Mouse (Mus musculus) kidney, embryonic 15.5 days (tissue): ENCODE measurements at regions not wholly inside any gene's neighbourhood (a gene's known extent, or its start where the extent isn't known, plus 50 kb on each side); places are given as distances from the start of the nearest gene placed in this dataset.
A peak's percentile ranks its signal among the peaks of the same experiment; 100 is the strongest.
"Not testable (repeated sequence)": the region's sequence is repeated elsewhere in the genome, so short reads cannot be mapped to it uniquely, and the experiment has no call there.

Experiments
- ATAC-seq: fragments of 200-750 bp; cut with Nextera tagmentation; replicated peaks from 2 replicates; pipeline ENCODE4 v1.8.0; 2017; ENCODE audit warnings: moderate TSS enrichment; ENCODE audit not compliant: low FRiP score
- H3K27ac ChIP-seq: fragments of 300-500 bp; sonication (generic); 2 replicates; pipeline ENCODE4 v1.5.1; 2015; ENCODE audit warnings: mild to moderate bottlenecking, inconsistent platforms
- H3K27me3 ChIP-seq: fragments of 300-500 bp; sonication (generic); 2 replicates; pipeline ENCODE4 v1.6.1; 2015; ENCODE audit warnings: inconsistent platforms
- H3K36me3 ChIP-seq: fragments of 300-500 bp; sonication (generic); 2 replicates; pipeline ENCODE4 v1.6.1; 2015; ENCODE audit warnings: inconsistent platforms
- H3K4me1 ChIP-seq: fragments of 300-500 bp; sonication (generic); 2 replicates; pipeline ENCODE4 v1.6.1; 2015; ENCODE audit warnings: inconsistent platforms
- H3K4me2 ChIP-seq: fragments of 300-500 bp; sonication (generic); 2 replicates; pipeline ENCODE4 v1.6.1; 2015; ENCODE audit warnings: moderate library complexity, mild to moderate bottlenecking, inconsistent platforms
- H3K4me3 ChIP-seq: fragments of 300-500 bp; sonication (generic); replicated peaks from 2 replicates; pipeline ENCODE4 v1.5.1; 2015; ENCODE audit warnings: mild to moderate bottlenecking, inconsistent platforms
- H3K9ac ChIP-seq: fragments of 300-500 bp; sonication (generic); 2 replicates; pipeline ENCODE4 v1.6.1; 2015; ENCODE audit warnings: mild to moderate bottlenecking, inconsistent platforms
- H3K9me3 ChIP-seq: fragments of 300-500 bp; sonication (generic); replicated peaks from 2 replicates; pipeline ENCODE4 v1.6.1; 2016; ENCODE audit warnings: inconsistent platforms
- WGBS: fragments of 180-500 bp; shearing (Covaris S2); methylation state at CpG from one replicate; pipeline ENCODE4 v1.1.7; 2015; ENCODE audit warnings: mixed read lengths; 5-methylcytosine and 5-hydroxymethylcytosine counted together

GRCm38 (mm10) chr15:53984006-53984405, 99.3 kb downstream of the Gm7489 start:
- 89% methylated on average over 15 of the region's 15 CpGs for WGBS
- not testable (repeated sequence) for ATAC-seq

DNA sequence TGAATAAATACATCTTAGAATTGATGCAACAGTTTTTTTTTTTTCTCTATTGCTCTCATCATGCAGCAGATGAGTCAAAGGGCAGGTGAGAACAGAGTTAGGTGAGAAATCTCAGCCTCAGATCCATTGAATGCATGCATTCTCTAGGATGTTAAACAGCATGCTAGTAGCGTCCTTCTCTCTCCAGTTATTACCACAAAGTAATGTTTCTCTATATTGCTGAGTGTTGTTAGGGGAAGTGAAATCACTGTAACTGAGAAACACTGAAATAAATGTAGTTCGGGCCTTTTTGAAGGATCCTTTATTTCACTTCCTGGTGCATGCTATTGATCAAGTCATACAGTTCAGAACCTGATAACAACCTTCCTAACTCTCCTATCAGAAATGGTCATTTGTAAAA, 105.2 kb downstream of the Gm7489 start:
- WGBS: 70% methylated on average over 2 of the region's 2 CpGs
- H3K4me1 ChIP-seq: no peaks in the 10 kb centered on the region
- no peak overlapping the region for H3K27ac ChIP-seq

More at GRCm38 (mm10) chr15:53984006-53984405, 99.3 kb downstream of the Gm7489 start:
- H3K4me1 ChIP-seq, H3K36me3 ChIP-seq, H3K4me2 ChIP-seq, H3K4me3 ChIP-seq, H3K27ac ChIP-seq, H3K9ac ChIP-seq, H3K9me3 ChIP-seq, H3K27me3 ChIP-seq: not testable (repeated sequence)

DNA sequence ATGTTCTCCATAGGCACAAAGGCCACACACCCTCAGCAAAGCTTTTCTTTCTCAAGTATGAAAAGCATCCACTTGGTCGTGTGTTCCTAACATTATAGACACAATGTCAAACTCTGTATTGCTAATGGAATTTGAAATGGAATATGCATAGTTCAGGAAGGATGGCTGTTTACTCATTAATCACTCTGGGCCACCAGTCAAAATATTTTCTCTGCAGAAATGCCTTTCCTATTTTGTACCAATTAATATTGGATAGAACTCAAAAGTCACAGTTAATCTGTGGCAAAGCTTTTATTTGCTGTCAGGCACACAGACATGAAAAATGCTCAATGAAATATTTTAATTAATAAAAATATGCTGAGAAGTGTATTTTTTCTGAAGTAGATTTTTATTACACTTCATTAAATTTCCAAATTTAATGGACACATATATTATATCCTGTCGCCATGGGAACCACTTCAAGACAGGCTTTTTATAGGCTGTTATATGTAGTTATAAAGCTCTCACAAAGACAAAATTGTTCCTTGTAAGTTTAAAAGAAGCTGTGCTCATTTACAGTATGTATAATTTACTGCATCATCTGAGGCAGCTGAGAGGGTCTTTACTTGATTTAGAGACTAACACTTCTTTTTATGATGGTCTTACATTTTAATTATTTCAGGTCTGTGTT, 110.6 kb downstream of the Gm7489 start:
- Histone ChIP-seq H3K9ac (no peak overlapping the region), H3K4me1 (no peaks in the 10 kb centered on the region), H3K27ac (no peak overlapping the region), H3K9me3 (no peaks in the 10 kb centered on the region), H3K36me3 (no peaks in the 10 kb centered on the region), H3K27me3 (no peaks in the 10 kb centered on the region), H3K4me3 (no peak overlapping the region), H3K4me2 (no peak overlapping the region)
- ATAC-seq: no peak
- WGBS: 62% methylated on average over 2 of the region's 2 CpGs

More for the DNA sequence above, 105.2 kb downstream of the Gm7489 start:
- Histone ChIP-seq H3K4me2 (no peak overlapping the region), H3K9me3 (no peaks in the 10 kb centered on the region), H3K27me3 (no peaks in the 10 kb centered on the region), H3K4me3 (no peak overlapping the region), H3K36me3 (no peaks in the 10 kb centered on the region), H3K9ac (no peak overlapping the region)
- ATAC-seq: no peak

- Histone ChIP-seq H3K4me3 (no peak overlapping the region), H3K9ac (no peak overlapping the region), H3K27ac (no peak overlapping the region), H3K4me1 (no peaks in the 10 kb centered on the region), H3K4me2 (no peak overlapping the region), H3K36me3 (no peaks in the 10 kb centered on the region), H3K9me3 (no peaks in the 10 kb centered on the region), H3K27me3 (no peaks in the 10 kb centered on the region)
- 94% methylated on average over 6 of the region's 6 CpGs for WGBS
- no peak for ATAC-seq
These were observed 114.0 kb downstream of the Gm7489 start for GRCm38 (mm10) chr15:53998600-53999290.

DNA sequence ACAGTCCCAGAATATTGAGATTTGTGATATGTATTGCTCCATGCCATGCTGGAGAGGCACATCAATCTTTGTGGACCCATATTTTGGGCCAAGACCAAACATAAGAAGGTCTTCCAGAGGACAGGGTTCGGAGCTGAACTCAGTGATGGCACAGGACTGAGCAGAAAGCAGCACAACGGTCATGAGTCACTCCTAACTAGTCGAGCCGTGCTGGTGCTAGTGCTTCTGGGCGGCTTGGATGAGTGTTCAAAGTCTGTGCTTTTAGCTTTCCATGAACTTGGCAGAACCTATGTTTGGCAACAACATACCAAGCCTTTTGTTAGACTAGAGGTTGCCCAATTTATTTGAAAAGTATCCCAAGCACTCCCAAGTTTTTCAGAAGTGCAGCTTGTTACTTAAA, 149.1 kb downstream of the Gm7489 start:
- Histone ChIP-seq H3K36me3 (no peaks in the 10 kb centered on the region), H3K27ac (no peak overlapping the region), H3K9me3 (no peaks in the 10 kb centered on the region), H3K9ac (no peak overlapping the region), H3K27me3 (no peaks in the 10 kb centered on the region), H3K4me3 (no peak overlapping the region), H3K4me2 (no peak overlapping the region), H3K4me1 (no peaks in the 10 kb centered on the region)
- no peak for ATAC-seq
- 76% methylated on average over 5 of the region's 5 CpGs for WGBS

- Histone ChIP-seq H3K27me3 (no peaks in the 10 kb centered on the region), H3K4me1 (no peaks in the 10 kb centered on the region), H3K36me3 (no peaks in the 10 kb centered on the region), H3K27ac (no peak overlapping the region), H3K9me3 (no peaks in the 10 kb centered on the region), H3K4me2 (no peak overlapping the region), H3K9ac (no peak overlapping the region), H3K4me3 (no peak overlapping the region)
- 86% methylated on average over 2 of the region's 2 CpGs for WGBS
- ATAC-seq: no peak
These were observed 166.0 kb downstream of the Gm7489 start for GRCm38 (mm10) chr15:54050711-54051110.

DNA sequence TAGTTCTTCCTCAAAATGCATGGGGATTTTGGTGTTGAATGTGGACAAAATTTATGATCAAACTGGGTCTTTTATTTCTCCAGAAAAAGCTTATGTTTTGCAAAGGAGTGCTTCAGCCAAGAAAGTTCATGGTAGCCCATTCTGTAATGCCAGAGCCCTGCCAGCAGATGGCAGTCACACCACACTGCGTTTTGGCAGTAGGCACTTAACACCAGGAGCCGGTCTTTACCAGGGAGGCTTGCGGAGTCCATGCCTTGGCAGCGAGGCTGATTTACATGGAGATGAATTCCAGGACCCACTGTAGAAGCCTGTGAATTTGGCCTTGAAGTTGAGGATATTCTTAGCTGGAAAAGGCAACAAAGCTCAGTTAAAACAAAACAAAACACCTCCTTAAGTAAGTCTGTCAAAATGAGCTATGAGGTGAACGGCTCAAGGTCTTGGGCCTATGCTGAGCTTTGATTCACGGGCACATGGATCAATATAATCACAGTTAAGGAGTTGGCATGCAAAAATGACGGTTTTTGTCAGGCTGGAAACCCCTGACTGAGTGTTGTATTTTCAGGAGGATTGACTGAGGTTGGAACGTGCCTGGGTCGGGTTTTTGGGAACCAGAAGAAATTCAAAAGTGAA, 185.4 kb downstream of the Gm7489 start:
- no peaks in the 10 kb centered on the region for H3K27me3 ChIP-seq
- no peak overlapping the region for H3K9ac ChIP-seq
- no peaks in the 10 kb centered on the region for H3K9me3 ChIP-seq
- no peaks in the 10 kb centered on the region for H3K4me1 ChIP-seq
- peak; percentile 76 for ATAC-seq
- H3K4me3 ChIP-seq: no peak overlapping the region
- 35% methylated on average over 9 of the region's 9 CpGs for WGBS
- H3K36me3 ChIP-seq: no peaks in the 10 kb centered on the region
- H3K27ac ChIP-seq: no peak overlapping the region
- H3K4me2 ChIP-seq: no peak overlapping the region

DNA sequence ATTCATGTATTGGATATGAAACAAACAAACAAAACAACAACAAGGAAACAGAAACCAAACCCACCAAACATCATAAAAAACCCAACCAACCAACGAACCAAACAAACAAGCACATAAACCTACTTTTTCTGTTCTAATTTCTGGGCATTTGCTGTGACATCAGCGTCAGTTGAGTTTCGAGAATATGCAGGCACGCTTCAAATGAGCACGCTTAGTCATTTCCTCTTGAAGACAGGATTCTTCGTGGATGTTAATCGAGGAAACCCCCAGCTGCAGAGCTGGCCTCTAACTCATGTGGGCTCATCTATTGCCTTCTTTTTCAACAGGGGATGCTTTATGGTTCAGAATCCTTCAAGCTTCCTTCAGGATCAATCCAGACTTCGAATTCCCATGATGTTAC, 187.0 kb downstream of the Gm7489 start:
- H3K36me3 ChIP-seq: no peaks in the 10 kb centered on the region
- H3K4me3 ChIP-seq: no peak overlapping the region
- H3K27ac ChIP-seq: no peak overlapping the region
- H3K9ac ChIP-seq: no peak overlapping the region
- no peaks in the 10 kb centered on the region for H3K4me1 ChIP-seq
- H3K9me3 ChIP-seq: no peaks in the 10 kb centered on the region
- 71% methylated on average over 8 of the region's 8 CpGs for WGBS
- no peak overlapping the region for H3K4me2 ChIP-seq
- ATAC-seq: no peak
- H3K27me3 ChIP-seq: no peaks in the 10 kb centered on the region

DNA sequence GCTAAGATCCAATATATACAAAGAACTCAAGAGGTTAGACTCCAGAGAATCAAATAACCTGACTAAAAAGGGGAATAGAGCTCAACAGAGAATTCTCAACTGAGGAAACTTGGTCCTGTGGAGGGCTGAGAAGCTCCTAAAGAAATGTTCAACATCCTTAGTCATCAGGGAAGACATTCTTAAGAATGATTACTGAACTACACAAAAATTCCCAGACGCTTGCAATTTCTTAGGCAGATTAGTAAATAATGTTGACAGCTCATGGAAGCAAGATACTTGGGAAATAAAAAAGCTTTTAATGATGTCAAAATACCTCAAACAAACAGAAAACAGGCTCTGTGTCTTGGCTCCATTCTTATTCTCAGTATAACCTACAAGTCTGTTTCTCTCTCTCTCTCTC, 206.6 kb downstream of the Gm7489 start:
- no peak for ATAC-seq
- WGBS: 67% methylated on average over 1 of the region's 1 CpGs
- no peak overlapping the region for H3K27ac ChIP-seq

DNA sequence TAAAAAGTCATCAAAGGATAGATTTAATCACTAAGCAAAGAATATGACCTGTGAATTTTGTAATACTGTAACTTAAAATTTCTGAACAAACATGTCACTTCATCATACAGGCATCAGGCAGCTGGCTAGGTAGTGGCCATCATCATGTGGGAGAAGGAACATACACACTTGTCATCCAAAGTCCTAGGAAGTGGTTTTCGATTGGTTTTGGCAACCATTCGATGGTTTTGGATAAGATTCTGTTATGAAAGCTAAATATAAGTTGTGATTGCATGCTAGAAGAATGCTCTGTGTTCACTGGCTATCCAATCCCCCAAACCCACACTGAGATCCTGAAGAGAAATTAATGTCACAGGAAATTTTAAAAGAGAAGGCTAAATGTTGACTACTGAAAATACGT, 207.7 kb downstream of the Gm7489 start:
- Histone ChIP-seq H3K27ac (no peak overlapping the region), H3K4me2 (no peak overlapping the region), H3K4me3 (no peak overlapping the region), H3K9ac (no peak overlapping the region), H3K36me3 (no peaks in the 10 kb centered on the region), H3K27me3 (no peaks in the 10 kb centered on the region), H3K4me1 (no peaks in the 10 kb centered on the region), H3K9me3 (no peaks in the 10 kb centered on the region)
- 87% methylated on average over 3 of the region's 3 CpGs for WGBS
- ATAC-seq: no peak

More for the DNA sequence above, 206.6 kb downstream of the Gm7489 start:
- Histone ChIP-seq H3K4me1 (no peaks in the 10 kb centered on the region), H3K27me3 (no peaks in the 10 kb centered on the region), H3K4me3 (no peak overlapping the region), H3K36me3 (no peaks in the 10 kb centered on the region), H3K9me3 (no peaks in the 10 kb centered on the region), H3K4me2 (no peak overlapping the region), H3K9ac (no peak overlapping the region)

DNA sequence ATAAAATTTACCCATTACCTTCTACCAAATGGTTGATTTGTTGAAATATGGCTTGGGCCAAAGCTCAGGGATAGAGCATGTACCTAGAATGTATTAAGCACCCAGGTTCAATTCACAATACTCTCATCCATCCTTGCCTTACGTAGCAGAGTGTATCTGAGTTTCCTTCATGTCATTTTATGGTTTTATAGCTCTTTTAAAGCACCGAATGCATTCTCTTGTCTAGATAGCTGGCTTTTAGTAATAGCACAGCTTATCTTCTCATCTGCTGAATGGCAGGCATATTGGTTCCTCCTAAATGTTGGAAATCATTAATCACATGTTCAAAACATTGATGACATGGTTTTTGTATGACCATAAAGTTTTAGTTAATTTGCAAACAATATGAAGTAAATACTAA, 212.8 kb downstream of the Gm7489 start:
- no peaks in the 10 kb centered on the region for H3K4me1 ChIP-seq
- no peak overlapping the region for H3K27ac ChIP-seq
- H3K4me2 ChIP-seq: no peak overlapping the region
- no peak for ATAC-seq
- no peaks in the 10 kb centered on the region for H3K27me3 ChIP-seq
- H3K36me3 ChIP-seq: no peaks in the 10 kb centered on the region
- 48% methylated on average over 2 of the region's 2 CpGs for WGBS
- no peak overlapping the region for H3K9ac ChIP-seq
- no peaks in the 10 kb centered on the region for H3K9me3 ChIP-seq
- no peak overlapping the region for H3K4me3 ChIP-seq

DNA sequence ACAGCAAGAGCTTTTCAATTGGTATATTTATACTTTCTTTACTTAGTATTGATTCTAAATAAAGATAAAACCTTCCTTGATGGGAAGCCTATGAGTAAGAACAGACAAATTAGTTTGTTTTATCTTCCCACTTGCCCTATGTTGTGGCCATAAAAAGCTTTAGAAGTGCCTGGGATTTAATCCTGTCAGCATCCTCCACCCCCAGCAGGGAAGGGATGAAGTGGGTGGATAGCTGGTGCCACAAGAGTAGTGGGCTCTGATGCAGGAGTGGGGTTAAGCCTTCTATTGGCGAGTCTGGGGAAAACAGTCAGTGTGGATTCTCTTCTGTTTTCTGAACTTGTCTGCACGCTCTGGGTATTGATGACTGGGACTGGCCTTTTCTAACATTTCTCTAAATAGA, 227.7 kb downstream of the Gm7489 start:
- 70% methylated on average over 2 of the region's 2 CpGs for WGBS
- H3K9me3 ChIP-seq: no peaks in the 10 kb centered on the region
- H3K27me3 ChIP-seq: no peaks in the 10 kb centered on the region
- no peaks in the 10 kb centered on the region for H3K4me1 ChIP-seq
- H3K36me3 ChIP-seq: no peaks in the 10 kb centered on the region
- no peak for ATAC-seq
- no peak overlapping the region for H3K27ac ChIP-seq
- no peak overlapping the region for H3K9ac ChIP-seq
- no peak overlapping the region for H3K4me3 ChIP-seq
- no peak overlapping the region for H3K4me2 ChIP-seq
